Mouse (Mus musculus) ovary, adult 18-20 months (tissue): ENCODE results near the gene Irf3.
"Not testable (repeated sequence)": the region's sequence is repeated elsewhere in the genome, so short reads cannot be mapped to it uniquely, and the experiment has no call there.

Experiments used
- DNase-seq: peaks from one replicate; pipeline ENCODE4 v3.0.0; 2022; ENCODE audit warnings: low spot score, mixed read lengths

The Irf3 gene

GRCm38 (mm10) chr7:45007846-45008245 lies 10.4 kb downstream of the Irf3 start:
- DNase-seq: no peak

DNA sequence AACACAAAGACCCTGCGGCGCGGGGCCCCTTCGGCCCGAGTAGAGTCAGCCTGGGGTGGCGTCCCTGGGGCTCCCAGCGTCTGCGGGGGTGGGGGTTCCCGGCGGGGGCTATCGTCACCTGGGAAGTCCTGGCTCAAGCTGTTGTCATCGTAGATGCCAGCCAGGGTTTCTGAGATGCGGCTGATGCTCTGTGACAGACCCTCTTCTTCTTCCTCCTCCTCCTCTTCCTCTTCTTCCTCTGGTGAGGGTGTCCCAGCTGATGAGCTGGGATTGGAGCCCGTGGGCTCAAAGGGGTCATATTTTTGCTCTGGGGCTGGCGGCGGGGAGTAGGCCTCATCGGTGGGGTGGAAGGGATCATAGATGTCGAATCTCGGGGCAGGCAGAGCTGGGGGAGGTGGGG lies 11.0 kb downstream of the Irf3 start:
- no peak for DNase-seq

GRCm38 (mm10) chr7:45012011-45012410 lies 14.6 kb downstream of the Irf3 start:
- DNase-seq: no peak

- no peak for DNase-seq
Measured at GRCm38 (mm10) chr7:45012824-45013223, 15.4 kb downstream of the Irf3 start.

DNA sequence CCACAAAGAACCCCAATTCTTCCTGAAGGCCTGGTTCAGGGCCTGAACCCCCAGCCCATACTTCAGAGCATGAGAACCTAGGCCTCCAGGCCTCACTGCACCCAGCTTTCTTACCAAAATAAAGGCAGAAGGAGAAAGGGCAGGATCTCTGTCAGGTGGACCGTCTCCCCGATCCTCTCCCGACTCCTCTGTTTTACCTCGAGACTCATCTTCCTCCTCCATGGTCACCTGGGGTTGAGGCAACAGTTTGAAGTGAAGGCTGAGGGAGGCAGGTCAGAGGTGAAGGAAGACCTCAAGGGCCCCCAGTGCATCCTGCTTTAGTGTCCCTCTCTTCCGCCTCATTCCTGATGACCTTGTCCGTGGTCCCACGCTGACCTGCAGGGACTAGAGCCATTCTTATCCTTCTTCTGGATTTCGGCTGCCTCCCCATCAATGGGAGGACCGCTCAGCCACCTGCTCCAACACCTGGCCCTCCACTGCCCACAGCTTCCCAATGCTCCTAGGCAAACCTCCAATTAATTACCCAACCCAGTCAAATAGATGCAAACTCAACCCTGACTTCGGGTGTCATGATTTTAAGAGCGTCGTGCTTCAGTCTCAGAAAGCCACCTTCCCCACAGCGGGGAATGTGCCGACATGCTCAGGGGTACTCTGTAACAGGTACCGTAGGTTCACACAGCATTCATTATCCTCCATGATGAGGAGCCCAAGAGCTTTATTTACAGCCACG lies 16.1 kb downstream of the Irf3 start:
- DNase-seq: no peak

- no peak for DNase-seq
Measured at GRCm38 (mm10) chr7:45014096-45014451, 16.6 kb downstream of the Irf3 start.

DNA sequence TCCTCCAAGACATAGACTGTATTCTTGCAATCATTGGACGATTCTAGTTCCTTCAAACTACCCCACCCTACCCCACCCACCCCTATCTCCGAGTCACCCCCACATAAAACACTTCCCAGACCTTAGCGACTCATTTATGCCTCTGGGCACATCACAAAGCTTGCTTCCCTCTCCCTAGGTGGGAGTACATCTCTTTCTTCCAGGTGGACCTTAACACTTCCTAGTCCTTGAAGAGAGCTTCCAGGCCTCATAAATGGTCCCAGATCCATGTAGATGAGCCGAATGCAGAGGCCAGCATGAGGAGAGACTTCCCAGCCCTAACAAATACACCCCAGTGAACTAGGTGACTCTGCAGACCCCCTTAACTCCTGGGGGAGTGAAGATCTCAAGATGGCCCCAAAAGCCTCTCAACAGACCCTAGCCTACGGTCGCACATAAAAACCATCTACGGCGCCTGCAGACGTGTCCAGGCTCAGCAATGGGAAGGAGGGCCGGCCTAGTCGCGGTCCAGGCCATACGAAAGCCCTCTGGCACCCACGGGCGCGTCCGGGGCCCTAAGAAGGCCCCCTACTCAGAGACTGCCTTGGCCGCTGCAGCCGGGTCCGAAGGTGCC lies 18.0 kb downstream of the Irf3 start:
- no peak for DNase-seq

DNA sequence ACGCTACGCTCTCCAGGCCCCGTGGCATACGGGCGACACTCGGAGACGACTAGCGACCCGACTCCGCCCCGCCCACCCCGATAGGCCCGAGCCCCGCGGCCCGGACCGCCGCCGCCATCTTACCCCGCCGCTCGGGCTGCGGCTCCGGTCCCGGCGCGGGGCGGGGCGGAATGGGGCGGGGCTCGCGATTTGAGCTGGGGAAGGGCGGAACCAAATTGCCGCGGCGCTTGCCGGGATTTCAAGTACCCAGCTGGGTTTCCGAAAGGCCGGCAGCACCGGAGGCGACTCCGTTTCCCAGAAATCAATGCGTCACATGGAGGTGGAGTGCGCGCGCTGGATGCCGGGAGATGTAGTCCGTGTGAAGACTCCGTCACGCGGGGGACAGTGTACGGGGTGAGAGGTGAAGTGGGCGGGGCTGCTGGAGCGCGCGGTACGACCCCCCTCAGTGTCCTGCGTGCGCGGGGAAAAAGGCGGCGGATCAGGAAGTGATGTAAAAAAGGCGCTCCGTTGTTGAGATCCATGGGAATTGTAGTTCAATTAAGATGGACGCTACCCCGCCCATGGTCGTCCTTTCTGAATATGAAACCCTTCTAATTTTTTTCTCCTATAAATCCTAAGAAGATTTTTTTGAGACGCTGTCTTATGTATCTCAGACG lies 18.6 kb downstream of the Irf3 start, which contains the start of gene Scaf1:
Gene Scaf1, minus strand, starts transcription at position 407 of the 656 bp plus-strand sequence.
- DNase-seq: peak; percentile 100

DNA sequence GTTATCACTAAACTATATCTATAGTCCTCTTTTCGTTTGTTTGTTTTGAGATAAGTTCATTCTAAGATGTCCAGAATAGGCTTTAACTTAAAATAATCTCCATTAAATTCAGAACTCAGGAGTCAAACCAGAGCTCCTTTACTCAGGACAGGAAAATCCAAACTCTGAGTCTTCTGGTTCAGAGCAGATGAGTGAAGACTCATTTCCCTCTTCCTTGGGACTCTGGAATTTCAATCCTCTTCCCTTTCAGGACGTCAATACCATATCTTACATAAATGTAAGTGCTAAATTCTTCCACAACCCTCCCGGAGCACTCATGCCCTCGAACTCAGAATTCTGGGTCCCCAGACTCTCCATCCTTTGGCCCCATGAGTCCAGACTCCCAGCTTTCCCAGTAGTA lies 19.3 kb downstream of the Irf3 start:
- DNase-seq: no peak

DNA sequence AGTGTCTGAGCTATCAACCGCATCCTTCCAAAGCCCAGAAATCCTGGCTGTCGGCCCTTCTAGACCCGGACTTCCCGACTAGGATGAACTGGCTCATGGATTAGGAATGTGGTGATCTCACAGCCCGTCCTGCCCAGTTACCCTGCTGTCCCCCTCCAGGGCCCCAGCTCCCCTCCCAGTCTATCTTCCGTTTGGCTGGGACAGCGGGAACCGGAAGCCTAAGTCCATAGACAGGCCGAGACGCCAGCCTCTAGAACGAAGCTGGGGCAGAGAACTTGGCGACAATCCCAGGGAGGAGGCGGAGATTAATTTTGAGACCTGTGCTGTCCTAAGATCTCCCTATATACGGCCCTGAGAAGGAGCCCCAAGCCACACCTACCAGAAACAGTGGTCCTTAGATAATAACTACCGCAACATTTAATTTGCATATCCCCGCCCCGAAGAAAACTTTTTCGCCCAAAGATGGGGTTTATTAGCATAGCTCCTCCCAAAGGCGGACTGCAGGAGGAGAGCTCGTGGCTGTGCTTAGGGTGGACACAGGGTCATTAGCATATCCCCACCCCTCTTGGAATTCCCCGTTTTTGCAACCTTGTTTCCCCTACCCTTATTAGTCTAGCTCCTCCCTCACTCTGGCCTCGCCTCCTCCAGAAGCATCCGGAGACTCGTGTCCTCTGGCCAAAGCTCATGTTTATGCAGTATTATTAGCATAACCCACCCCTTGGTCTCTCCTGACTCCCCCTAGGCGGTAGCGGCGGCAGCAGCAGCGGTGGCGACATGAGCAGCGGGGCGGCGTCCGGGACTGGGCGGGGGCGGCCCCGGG lies 20.0 kb downstream of the Irf3 start, which contains the start of gene Rras:
Gene Rras, plus strand, starts transcription at position 720 of the 820 bp plus-strand sequence.
- peak; percentile 97 for DNase-seq

- DNase-seq: peak; percentile 67
Measured at GRCm38 (mm10) chr7:45019031-45019571, 21.7 kb downstream of the Irf3 start.

GRCm38 (mm10) chr7:45020225-45020624 lies 22.8 kb downstream of the Irf3 start:
- no peak for DNase-seq

DNA sequence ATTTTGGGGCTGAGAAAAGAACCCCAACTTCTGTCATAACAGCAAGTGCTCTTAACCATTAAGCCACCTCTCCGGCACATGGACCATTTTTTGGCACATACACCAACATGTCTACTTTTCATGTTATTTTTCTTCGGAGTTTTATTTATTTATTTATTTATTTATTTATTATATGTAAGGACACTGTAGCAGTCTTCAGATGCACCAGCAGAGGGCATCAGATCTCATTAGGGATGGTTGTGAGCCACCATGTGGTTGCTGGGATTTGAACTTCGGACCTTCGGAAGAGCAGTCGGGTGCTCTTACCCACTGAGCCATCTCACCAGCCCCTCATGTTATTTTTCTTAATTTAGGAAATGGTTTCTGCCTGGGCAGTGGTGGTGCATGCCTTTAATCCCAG lies 26.3 kb downstream of the Irf3 start:
- not testable (repeated sequence) for DNase-seq

DNA sequence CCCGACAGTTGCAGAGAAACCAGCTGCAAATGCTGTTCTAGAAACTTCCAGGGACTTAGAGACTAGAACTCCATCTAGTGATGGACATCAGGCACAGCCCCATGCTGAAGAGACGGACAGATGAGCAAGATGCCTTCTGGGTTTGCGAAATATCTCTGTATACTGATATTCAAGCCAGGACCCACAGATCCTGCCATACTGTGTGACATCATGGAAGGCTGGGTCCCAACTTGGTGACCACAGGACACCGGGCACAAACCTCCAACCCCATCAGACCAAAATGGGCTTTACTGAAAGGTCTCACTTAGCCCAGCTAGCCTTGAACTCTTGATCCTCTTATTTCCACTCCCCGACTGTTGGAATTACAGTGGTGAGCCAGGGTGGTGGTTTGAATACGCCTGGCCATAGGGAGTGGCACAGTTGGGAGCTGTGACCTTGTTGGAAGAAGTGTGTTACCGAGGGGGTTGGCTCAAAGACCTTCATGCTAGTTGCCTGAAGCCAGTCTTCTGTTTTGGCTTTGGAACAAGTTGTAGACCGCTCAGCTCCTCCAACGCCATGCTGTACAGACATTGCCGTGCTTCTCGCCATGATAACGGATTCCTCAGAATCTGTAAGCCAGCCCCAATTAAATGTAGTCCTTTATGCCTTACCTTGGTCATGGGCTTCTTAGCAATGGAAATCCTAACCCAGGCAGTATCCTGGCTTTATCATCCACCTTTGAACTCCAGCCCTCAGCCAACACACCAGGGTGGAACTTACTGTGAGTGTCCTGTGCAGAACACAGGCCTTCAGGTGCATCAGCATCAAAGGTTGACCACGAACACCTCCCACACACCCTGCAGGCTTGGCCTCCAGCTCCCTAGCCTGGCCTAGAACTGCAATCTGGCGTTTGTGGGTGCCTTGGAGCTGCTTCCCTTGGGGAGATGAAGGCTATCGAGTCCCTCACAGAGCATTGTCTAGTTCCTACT lies 27.1 kb downstream of the Irf3 start:
- no peak for DNase-seq

GRCm38 (mm10) chr7:45025601-45026220 lies 28.3 kb downstream of the Irf3 start:
- DNase-seq: no peak

DNA sequence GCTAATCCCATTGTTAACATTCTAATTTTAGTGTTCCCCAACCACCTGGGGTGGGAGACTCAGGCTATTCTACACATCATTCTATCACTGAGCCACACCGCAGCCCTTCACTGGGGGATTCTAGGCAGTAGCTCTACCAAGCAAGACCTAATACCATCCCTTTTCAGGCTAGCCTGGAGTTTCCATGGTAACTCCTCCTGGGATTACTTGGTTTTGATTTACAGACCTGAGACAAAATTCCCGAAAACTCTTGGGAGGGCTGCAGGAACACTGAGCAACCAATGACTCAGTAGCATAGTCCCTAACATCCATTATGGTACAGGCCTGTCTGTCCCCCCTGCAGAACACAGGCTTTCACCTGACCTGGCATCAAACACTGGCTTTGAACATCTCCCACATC lies 28.8 kb downstream of the Irf3 start:
- DNase-seq: no peak

DNA sequence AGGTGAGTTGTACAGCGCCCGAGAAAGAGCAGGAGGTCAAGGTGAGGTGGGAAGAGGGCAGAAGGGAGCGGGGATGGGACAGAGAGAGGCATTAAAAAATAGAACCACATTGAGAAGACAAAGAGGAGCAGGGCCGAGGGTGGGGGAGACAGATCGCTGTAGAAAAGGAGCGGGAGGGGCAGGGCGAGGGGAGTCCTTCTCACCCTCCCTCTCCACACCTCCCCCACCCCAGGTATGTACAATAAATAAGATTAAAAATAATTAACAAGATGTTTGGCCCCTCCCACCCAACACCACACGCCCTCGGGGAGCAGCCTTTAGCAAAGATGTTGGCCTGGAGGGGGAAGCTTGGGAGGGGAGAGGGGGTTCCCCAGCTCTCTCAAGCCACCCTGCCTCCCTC lies 30.3 kb downstream of the Irf3 start:
- no peak for DNase-seq

DNA sequence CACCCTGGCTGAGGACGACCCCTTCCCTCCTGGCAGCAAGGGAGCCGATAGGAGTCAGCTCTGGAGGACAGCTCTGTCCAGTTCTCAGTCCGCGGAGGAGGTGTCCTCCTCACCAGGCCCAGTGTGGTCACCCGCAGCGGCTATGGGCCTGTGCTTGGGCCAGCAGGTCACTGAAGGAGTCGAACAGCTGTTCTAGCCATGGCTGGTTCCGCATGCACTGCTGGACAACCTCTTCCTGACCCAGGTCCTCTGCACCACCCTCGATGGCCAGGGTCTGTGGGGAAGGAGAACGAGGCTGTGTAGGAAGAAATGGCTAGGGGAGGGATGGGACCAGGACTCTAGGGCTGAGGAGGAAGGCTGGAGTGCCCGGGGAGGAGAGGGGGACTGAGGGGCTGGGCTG lies 30.9 kb downstream of the Irf3 start:
- no peak for DNase-seq

DNA sequence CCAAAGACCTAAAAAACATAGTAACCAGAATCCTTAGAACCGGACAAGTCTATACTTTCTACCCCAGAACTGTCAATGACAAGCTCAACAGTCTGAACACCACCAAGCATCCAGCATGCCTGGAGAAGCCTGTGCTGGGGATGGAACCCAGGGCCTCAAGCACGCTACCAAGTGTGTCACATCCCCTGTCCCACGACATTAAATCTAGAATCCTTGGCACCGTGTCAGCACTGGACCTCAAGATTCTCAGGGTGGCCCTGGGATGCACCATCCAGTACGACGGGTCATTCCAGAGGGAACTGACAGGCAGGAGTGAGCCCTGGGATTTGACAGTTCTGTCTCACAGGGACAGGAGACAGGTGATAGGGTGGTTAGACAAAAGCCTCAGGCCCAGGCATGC lies 32.5 kb downstream of the Irf3 start:
- no peak for DNase-seq

DNA sequence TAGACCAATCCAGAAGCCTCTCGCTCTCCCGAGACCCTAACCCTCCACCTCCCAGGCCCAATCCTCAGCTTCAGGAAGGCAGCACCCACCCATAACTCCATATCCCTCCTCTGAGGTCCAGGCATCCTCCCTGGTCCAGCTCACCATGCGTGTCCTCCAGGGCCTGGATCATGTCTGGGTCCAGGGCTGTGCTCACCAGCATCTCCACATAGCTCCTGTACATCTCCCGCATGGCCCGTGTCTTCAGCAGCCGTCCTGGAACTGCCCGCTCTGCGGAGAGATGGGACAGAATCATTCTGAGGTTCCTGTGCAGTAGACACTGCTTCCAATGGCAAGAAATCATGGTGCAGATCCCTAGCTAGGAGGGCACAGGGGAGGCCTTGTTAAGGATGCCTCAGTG lies 33.4 kb downstream of the Irf3 start:
- DNase-seq: no peak
